Mouse (Mus musculus): ENCODE data around the gene Hpse2. TPM values are rescaled to one million over a fixed set of nuclear protein-coding genes. Genes with fewer than 3 reads are reported as not detected.

The Hpse2 gene
- polyA plus RNA-seq (2014; fragmentation: Illumina TruSeq; extraction: RNeasy Lipid Tissue Mini Kit (QIAGEN cat#74804); ENCODE audit: low read depth, low replicate concordance) = not detected

GRCm38 (mm10) chr19:43388017-43388904, at the start of gene Hpse2:
Hpse2 (minus strand) TSS chr19:43388355.

GRCm38 (mm10) chr19:42779531-42780155, 608.5 kb downstream of the Hpse2 start, which contains the start of gene Hps1:
Hps1 (minus strand) TSS chr19:42779978.

DNA sequence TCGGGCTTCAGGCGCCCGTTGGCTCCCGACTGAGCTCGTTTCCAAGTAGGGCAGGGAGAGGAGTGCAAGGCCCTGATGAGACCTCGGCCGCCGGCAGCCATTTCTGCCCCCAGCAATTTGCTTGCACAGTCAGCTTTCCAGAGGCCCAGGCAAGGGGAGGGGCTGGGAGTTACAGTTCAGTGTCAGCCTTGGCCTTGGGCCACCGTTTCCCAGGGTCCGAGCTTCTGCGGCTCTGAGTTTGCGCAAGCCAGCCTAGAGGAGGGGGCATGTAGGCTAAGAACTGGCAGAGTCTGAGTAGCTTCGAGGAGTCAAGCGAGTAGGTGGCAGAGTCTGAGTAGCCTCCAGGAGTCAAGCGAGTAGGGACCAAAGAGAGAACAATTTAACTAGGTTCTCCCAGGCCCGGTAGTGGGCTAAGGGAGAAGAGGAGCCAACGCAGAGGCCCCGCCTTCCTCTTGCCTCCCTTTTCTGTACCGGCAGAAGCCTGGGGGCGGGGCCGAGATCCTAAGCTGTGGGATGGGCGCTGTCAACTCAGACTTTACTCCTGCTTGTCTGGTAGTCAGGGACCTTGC, 635.7 kb downstream of the Hpse2 start, which contains the start of gene Pyroxd2:
Pyroxd2 (minus strand) TSS at position 413 of the 569 bp plus-strand sequence.

Other genes starting within 250 kb of the Hpse2 start
- 0.24 TPM for gene Cnnm1, start 52.1 kb upstream of the Hpse2 start, polyA plus RNA-seq (2014; fragmentation: Illumina TruSeq; extraction: RNeasy Lipid Tissue Mini Kit (QIAGEN cat#74804); ENCODE audit: low read depth, low replicate concordance)
- 13.5 TPM for gene Got1, start 136.2 kb upstream of the Hpse2 start, polyA plus RNA-seq (2014; fragmentation: Illumina TruSeq; extraction: RNeasy Lipid Tissue Mini Kit (QIAGEN cat#74804); ENCODE audit: low read depth, low replicate concordance)
- not detected for gene Nkx2-3, start 224.0 kb upstream of the Hpse2 start, polyA plus RNA-seq (2014; fragmentation: Illumina TruSeq; extraction: RNeasy Lipid Tissue Mini Kit (QIAGEN cat#74804); ENCODE audit: low read depth, low replicate concordance)

All from adipose tissue, adult 10 weeks (tissue).